Mouse (Mus musculus) induced T-regulatory cell, adult 2 months (primary cell): ENCODE measurements around the gene Nxnl2.

ENCODE experiments used
- DNase-seq: peaks from one replicate; pipeline ENCODE4 v3.0.0-alpha.2; 2012; ENCODE audit warnings: low read depth

Gene Nxnl2

GRCm38 (mm10) chr13:51170691-51171680 lies at the start of gene Nxnl2:
Gene Nxnl2, plus strand, starts transcription at chr13:51171022.
- peak; percentile 82 for DNase-seq

- DNase-seq = no peak
Measured at GRCm38 (mm10) chr13:51121966-51122365, 48.9 kb upstream of the Nxnl2 start.

GRCm38 (mm10) chr13:51122771-51123170 lies 48.1 kb upstream of the Nxnl2 start:
- DNase-seq = no peak

GRCm38 (mm10) chr13:51125357-51125756 lies 45.5 kb upstream of the Nxnl2 start:
- DNase-seq = no peak

- DNase-seq = no peak
Measured at GRCm38 (mm10) chr13:51127906-51128305, 42.9 kb upstream of the Nxnl2 start.

- no peak for DNase-seq
Measured at GRCm38 (mm10) chr13:51128417-51128816, 42.4 kb upstream of the Nxnl2 start.

GRCm38 (mm10) chr13:51131179-51131578 lies 39.6 kb upstream of the Nxnl2 start:
- no peak for DNase-seq

GRCm38 (mm10) chr13:51136315-51136714 lies 34.5 kb upstream of the Nxnl2 start:
- DNase-seq = no peak

- DNase-seq = no peak
Measured at GRCm38 (mm10) chr13:51136996-51137701, 33.7 kb upstream of the Nxnl2 start.

- no peak for DNase-seq
Measured at GRCm38 (mm10) chr13:51137702-51138031, 33.2 kb upstream of the Nxnl2 start.

GRCm38 (mm10) chr13:51147106-51147505 lies 23.7 kb upstream of the Nxnl2 start:
- no peak for DNase-seq

GRCm38 (mm10) chr13:51152966-51153669 lies 17.7 kb upstream of the Nxnl2 start:
- DNase-seq = no peak

- no peak for DNase-seq
Measured at GRCm38 (mm10) chr13:51153670-51154030, 17.2 kb upstream of the Nxnl2 start.

GRCm38 (mm10) chr13:51155178-51156013 lies 15.4 kb upstream of the Nxnl2 start:
- no peak for DNase-seq

GRCm38 (mm10) chr13:51156014-51156386 lies 14.8 kb upstream of the Nxnl2 start:
- DNase-seq = no peak

GRCm38 (mm10) chr13:51157291-51157690 lies 13.5 kb upstream of the Nxnl2 start:
- no peak for DNase-seq

- DNase-seq = no peak
Measured at GRCm38 (mm10) chr13:51161672-51162071, 9.2 kb upstream of the Nxnl2 start.

- DNase-seq = no peak
Measured at GRCm38 (mm10) chr13:51162246-51162645, 8.6 kb upstream of the Nxnl2 start.

- no peak for DNase-seq
Measured at GRCm38 (mm10) chr13:51166711-51167110, 4.1 kb upstream of the Nxnl2 start.

GRCm38 (mm10) chr13:51170215-51170614 lies 607 bp upstream of the Nxnl2 start:
- peak; percentile 27 for DNase-seq

GRCm38 (mm10) chr13:51172601-51173000 lies 1.8 kb downstream of the Nxnl2 start:
- DNase-seq = no peak

- DNase-seq = no peak
Measured at GRCm38 (mm10) chr13:51178932-51179331, 8.1 kb downstream of the Nxnl2 start.
